Mouse (Mus musculus) brain, embryonic 14.5 days (tissue): ENCODE measurements around the gene Anxa5. TPM values are rescaled to one million over a fixed set of nuclear protein-coding genes. Genes with fewer than 3 reads are reported as not detected.

Experiments
- DNase-seq: peaks from one replicate; pipeline ENCODE4 v3.0.0-alpha.2; 2011; ENCODE audit warnings: low read depth
- CTCF ChIP-seq: fragments of 200-500 bp; IDR thresholded peaks from 2 replicates; pipeline ENCODE4 v1.5.1; 2012; ENCODE audit warnings: inconsistent platforms, mild to moderate bottlenecking, moderate library complexity, borderline replicate concordance; ENCODE audit not compliant: insufficient read depth, insufficient read length; ENCODE audit errors: extremely low read depth
- POLR2A ChIP-seq: fragments of 200-500 bp; IDR thresholded peaks from 2 replicates; pipeline ENCODE4 v1.6.1; 2012; ENCODE audit warnings: mild to moderate bottlenecking, inconsistent platforms, borderline replicate concordance; ENCODE audit not compliant: poor library complexity, insufficient read depth, insufficient read length, severe bottlenecking; ENCODE audit errors: extremely low read depth
- polyA plus RNA-seq: library from polyadenylated mRNA; depleted of rRNA; stranded (reverse); fragments of >200 nt; gene quantifications from 2 replicates; pipeline ENCODE4 v1.2.3, GENCODE M21; 2012; rRNA removed

Gene Anxa5
- polyA plus RNA-seq, result 52.4 and 66.1 TPM in 2 replicates

GRCm38 (mm10) chr3:36475532-36476087, at the start of gene Anxa5, which contains the start of gene 1810062G17Rik:
Gene Anxa5 (minus strand): TSS chr3:36475894.
Gene 1810062G17Rik (plus strand): TSS chr3:36475937.
- TF ChIP-seq CTCF (0 out of 2 replicates have a peak, but pooled peaks have one; percentile 36), POLR2A (peak; percentile 20; the same call in 1 of the 2 replicates)
- DNase-seq, result peak; percentile 95

- TF ChIP-seq CTCF (no peak), POLR2A (no peak)
- DNase-seq, result no peak
Observed at GRCm38 (mm10) chr3:36524466-36524865, 48.8 kb upstream of the Anxa5 start.

- DNase-seq, result no peak
- no peak for TF ChIP-seq CTCF
- no peak for TF ChIP-seq POLR2A
Observed at GRCm38 (mm10) chr3:36522137-36522536, 46.4 kb upstream of the Anxa5 start.

- DNase-seq, result peak; percentile 66
- no peak for TF ChIP-seq POLR2A
- TF ChIP-seq CTCF, result no peak
Observed at GRCm38 (mm10) chr3:36521073-36522060, 45.7 kb upstream of the Anxa5 start, which contains the start of gene Gm11549. Gene Gm11549 (minus strand): TSS chr3:36521813.

GRCm38 (mm10) chr3:36516196-36516595, 40.5 kb upstream of the Anxa5 start:
- no peak for DNase-seq
- TF ChIP-seq POLR2A (no peak), CTCF (no peak)

GRCm38 (mm10) chr3:36511491-36511890, 35.8 kb upstream of the Anxa5 start:
- no peak for DNase-seq
- TF ChIP-seq CTCF (no peak), POLR2A (no peak)

GRCm38 (mm10) chr3:36505809-36506735, 30.4 kb upstream of the Anxa5 start:
- DNase-seq, result peak; percentile 70
- TF ChIP-seq CTCF (no peak), POLR2A (no peak)

GRCm38 (mm10) chr3:36505306-36505705, 29.6 kb upstream of the Anxa5 start:
- TF ChIP-seq POLR2A (no peak), CTCF (no peak)
- no peak for DNase-seq

- TF ChIP-seq CTCF, result no peak
- TF ChIP-seq POLR2A, result no peak
- DNase-seq, result no peak
Observed at GRCm38 (mm10) chr3:36501546-36501945, 25.9 kb upstream of the Anxa5 start.

- TF ChIP-seq POLR2A (no peak), CTCF (no peak)
- DNase-seq, result no peak
Observed at GRCm38 (mm10) chr3:36500976-36501375, 25.3 kb upstream of the Anxa5 start.

GRCm38 (mm10) chr3:36499418-36499817, 23.7 kb upstream of the Anxa5 start:
- no peak for DNase-seq
- TF ChIP-seq CTCF, result no peak
- TF ChIP-seq POLR2A, result no peak

GRCm38 (mm10) chr3:36498224-36498623, 22.5 kb upstream of the Anxa5 start:
- DNase-seq, result no peak
- TF ChIP-seq POLR2A, result no peak
- TF ChIP-seq CTCF, result no peak
